Mouse (Mus musculus): ENCODE measurements around the gene Ccdc185. TPM values are rescaled to one million over a fixed set of nuclear protein-coding genes. Genes with fewer than 3 reads are reported as not detected.
A peak's percentile ranks its signal among the peaks of the same experiment; 100 is the strongest.

Gene Ccdc185
- polyA plus RNA-seq, 1 experiment from 2014 or later = not detected

- Histone ChIP-seq H3K4me3 (no peak overlapping the region), H3K9me3 (replicated peaks) (no peaks in the 10 kb centered on the region), H3K36me3 (no peaks in the 10 kb centered on the region), H3K4me1 (0 out of 2 replicates have a peak, but pooled peaks cover 3% of the 10 kb centered on the region), H3K27me3 (replicated peaks) (no peaks in the 10 kb centered on the region), H3K27ac (no peak overlapping the region), H3K9ac (no peak overlapping the region), H3K4me2 (no peak overlapping the region)
- 54% methylated on average over 10 of the region's 10 CpGs for WGBS (ENCODE audit: insufficient replicate concordance)
- ATAC-seq = no peak
These were observed 27.9 kb upstream of the Ccdc185 start for GRCm38 (mm10) chr1:182776749-182777410.

DNA sequence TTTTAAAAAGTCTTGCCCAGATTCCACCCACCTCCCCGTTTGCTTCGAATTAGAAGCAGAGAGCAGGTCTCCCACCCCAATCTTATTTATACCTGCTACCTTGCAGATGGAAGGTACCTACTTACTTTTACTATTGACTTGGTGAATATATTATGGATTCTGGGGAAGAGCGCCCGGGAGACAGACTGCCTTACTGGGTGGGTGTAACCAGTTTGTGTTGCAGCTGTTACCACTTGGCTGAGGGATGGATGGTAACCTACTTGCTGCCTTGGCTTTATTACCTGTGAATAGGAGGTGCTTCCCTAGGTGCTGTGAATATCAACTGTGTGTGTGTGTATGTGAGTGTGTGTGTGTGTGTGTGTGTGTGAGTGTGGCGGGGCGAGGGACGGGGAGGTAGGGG, 26.6 kb upstream of the Ccdc185 start:
- no peaks in the 10 kb centered on the region for H3K9me3 ChIP-seq (replicated peaks)
- H3K36me3 ChIP-seq = no peaks in the 10 kb centered on the region
- no peak overlapping the region for H3K27ac ChIP-seq
- 0 out of 2 replicates have a peak, but pooled peaks cover 3% of the 10 kb centered on the region for H3K4me1 ChIP-seq
- no peak overlapping the region for H3K9ac ChIP-seq
- no peak for ATAC-seq
- no peak overlapping the region for H3K4me3 ChIP-seq
- 80% methylated on average over 5 of the region's 7 CpGs for WGBS (ENCODE audit: insufficient replicate concordance)
- H3K4me2 ChIP-seq = no peak overlapping the region
- no peaks in the 10 kb centered on the region for H3K27me3 ChIP-seq (replicated peaks)

DNA sequence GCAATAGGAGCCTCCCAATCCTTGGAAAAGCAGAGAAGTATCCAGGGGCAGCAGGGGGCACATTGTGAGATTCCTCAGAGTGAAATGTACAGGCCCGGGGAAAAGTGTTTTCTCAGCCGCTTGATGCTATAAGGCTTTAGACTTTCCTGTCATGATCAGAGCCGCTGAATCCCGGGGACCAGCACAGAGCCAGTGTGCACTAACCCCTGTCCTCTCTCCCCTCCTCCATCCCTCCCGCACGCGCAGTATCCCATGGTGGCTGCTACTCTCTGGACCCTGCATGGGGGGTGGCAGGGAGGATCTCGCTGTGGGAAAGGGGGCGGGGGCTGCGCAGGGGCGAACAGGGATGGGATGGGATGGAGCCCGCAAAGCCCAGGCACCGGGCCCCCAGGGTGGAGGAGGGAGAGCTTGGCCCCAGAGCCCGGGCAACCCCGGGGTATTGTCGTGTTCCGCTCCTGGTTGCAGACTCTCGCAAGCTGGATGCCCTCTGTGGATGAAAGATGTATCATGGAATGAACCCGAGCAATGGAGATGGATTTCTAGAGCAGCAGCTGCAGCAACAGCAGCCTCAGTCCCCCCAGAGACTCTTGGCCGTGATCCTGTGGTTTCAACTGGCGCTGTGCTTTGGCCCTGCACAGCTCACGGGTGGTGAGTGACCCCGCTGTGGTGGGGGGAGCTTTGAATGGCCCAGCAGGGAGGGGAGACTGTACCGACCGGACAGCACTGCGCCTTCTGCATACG, 15.7 kb upstream of the Ccdc185 start:
- H3K4me1 ChIP-seq = peaks cover 15% of the 10 kb centered on the region; the same call in 1 of the 2 replicates
- peak overlapping the region; percentile 27; the same call in 1 of the 2 replicates for H3K9ac ChIP-seq
- peak overlapping the region; percentile 61 for H3K4me3 ChIP-seq
- H3K9me3 ChIP-seq (replicated peaks) = no peaks in the 10 kb centered on the region
- 5% methylated on average over 27 of the region's 27 CpGs for WGBS (ENCODE audit: insufficient replicate concordance)
- peaks cover 57% of the 10 kb centered on the region for H3K27me3 ChIP-seq (replicated peaks)
- H3K27ac ChIP-seq = no peak overlapping the region
- ATAC-seq = 0 out of 2 replicates have a peak, but pooled peaks have one; percentile 40
- H3K4me2 ChIP-seq = peak overlapping the region; percentile 75
- no peaks in the 10 kb centered on the region for H3K36me3 ChIP-seq

GRCm38 (mm10) chr1:182763716-182764461, 14.9 kb upstream of the Ccdc185 start, which contains the start of gene Susd4:
Gene Susd4 (plus strand): TSS chr1:182763860.
- peaks cover 15% of the 10 kb centered on the region; the same call in 1 of the 2 replicates for H3K4me1 ChIP-seq
- H3K27me3 ChIP-seq (replicated peaks) = peaks cover 57% of the 10 kb centered on the region
- peak within 1 kb of the TSS; percentile 31; the same call in 1 of the 2 replicates for H3K9ac ChIP-seq
- no peak within 1 kb of the TSS for H3K27ac ChIP-seq
- H3K4me2 ChIP-seq = peak within 1 kb of the TSS; percentile 75
- under 1% methylated on average over 90 of the region's 95 CpGs for WGBS (ENCODE audit: insufficient replicate concordance)
- H3K36me3 ChIP-seq = no peaks in the 10 kb centered on the region
- H3K9me3 ChIP-seq (replicated peaks) = no peaks in the 10 kb centered on the region
- H3K4me3 ChIP-seq = peak within 1 kb of the TSS; percentile 61
- peak; percentile 62 for ATAC-seq

- Histone ChIP-seq H3K9me3 (replicated peaks) (no peaks in the 10 kb centered on the region), H3K36me3 (no peaks in the 10 kb centered on the region), H3K4me1 (peaks cover 15% of the 10 kb centered on the region; the same call in 1 of the 2 replicates), H3K4me2 (peak overlapping the region; percentile 75), H3K4me3 (peak overlapping the region; percentile 61), H3K9ac (no peak overlapping the region), H3K27me3 (replicated peaks) (peaks cover 57% of the 10 kb centered on the region), H3K27ac (no peak overlapping the region)
- 0 out of 2 replicates have a peak, but pooled peaks have one; percentile 10 for ATAC-seq
- WGBS (ENCODE audit: insufficient replicate concordance) = 13% methylated on average over 17 of the region's 17 CpGs
These were observed 14.3 kb upstream of the Ccdc185 start for GRCm38 (mm10) chr1:182763191-182763715.

DNA sequence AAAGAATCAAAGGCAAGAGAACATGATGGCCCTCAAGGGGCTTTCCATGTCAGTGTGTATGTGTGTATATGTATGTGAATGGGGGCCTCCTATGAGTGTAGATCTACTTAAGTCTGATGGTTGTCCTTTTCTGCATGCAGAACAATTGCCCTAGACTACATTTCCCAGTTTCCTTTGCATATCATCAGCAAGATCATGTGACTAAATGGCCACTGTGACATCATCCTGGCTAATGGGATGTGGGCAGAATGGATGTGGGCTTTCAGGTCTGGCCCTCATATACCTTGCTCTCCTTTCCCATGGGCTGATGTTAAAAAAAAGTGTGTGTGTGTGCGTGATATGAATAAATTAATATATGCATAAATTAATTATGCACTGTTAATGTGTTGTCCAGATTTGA, 9.8 kb upstream of the Ccdc185 start:
- peaks cover 4% of the 10 kb centered on the region; the same call in 1 of the 2 replicates for H3K4me1 ChIP-seq
- no peak overlapping the region for H3K27ac ChIP-seq
- H3K9ac ChIP-seq = no peak overlapping the region
- no peaks in the 10 kb centered on the region for H3K36me3 ChIP-seq
- WGBS (ENCODE audit: insufficient replicate concordance) = 88% methylated on average over 1 of the region's 1 CpGs
- peaks cover 22% of the 10 kb centered on the region for H3K27me3 ChIP-seq (replicated peaks)
- no peaks in the 10 kb centered on the region for H3K9me3 ChIP-seq (replicated peaks)
- ATAC-seq = no peak
- no peak overlapping the region for H3K4me2 ChIP-seq
- H3K4me3 ChIP-seq = no peak overlapping the region

DNA sequence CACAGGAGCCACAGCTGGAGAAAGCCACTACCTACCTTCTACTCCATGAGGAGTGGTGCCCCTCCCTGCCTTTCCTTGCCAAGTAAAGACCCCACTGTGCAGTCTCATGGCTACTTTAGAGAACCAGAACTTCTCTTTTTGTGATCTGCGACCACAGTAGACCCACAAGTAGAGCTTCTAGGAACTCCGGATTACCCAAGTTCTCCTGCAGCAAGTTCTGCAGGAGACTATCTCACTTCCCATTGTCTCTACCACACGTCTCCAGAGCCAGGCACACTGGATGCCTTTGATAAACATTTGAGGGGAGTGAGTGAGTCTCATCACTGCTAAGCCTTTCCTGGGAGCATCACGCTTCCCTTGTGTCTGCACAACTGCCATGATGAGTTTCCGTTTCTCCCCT, 5.9 kb upstream of the Ccdc185 start:
- ATAC-seq = no peak

DNA sequence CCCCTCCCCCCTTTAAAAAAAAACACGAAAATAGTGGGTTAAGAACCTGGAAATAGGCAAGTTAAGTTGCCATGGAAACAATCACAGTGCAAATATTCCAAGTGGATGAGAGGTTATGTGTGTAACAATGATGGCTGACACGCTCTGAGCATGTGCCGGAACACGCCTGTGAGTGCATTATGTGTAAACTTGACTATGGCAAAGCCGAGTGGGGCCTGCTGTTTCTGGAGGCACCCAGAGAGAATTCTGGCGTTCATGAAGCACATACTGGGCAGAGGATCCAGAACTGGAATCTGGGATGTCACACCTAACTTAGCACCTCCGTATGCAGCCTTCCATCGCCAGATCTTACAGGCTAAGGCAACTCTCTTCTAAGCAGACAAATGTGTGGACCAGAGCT, 4.7 kb upstream of the Ccdc185 start:
- 63% methylated on average over 8 of the region's 8 CpGs for WGBS (ENCODE audit: insufficient replicate concordance)

More for the DNA sequence above, 5.9 kb upstream of the Ccdc185 start:
- WGBS (ENCODE audit: insufficient replicate concordance) = 23% methylated on average over 5 of the region's 5 CpGs
- no peak overlapping the region for H3K27ac ChIP-seq
- no peaks in the 10 kb centered on the region for H3K27me3 ChIP-seq (replicated peaks)
- H3K9me3 ChIP-seq (replicated peaks) = no peaks in the 10 kb centered on the region
- H3K36me3 ChIP-seq = no peaks in the 10 kb centered on the region
- H3K4me2 ChIP-seq = no peak overlapping the region
- H3K4me1 ChIP-seq = no peaks in the 10 kb centered on the region
- H3K4me3 ChIP-seq = no peak overlapping the region
- H3K9ac ChIP-seq = no peak overlapping the region

GRCm38 (mm10) chr1:182751301-182751700, 2.3 kb upstream of the Ccdc185 start:
- H3K4me2 ChIP-seq = no peak overlapping the region
- H3K4me3 ChIP-seq = no peak overlapping the region
- ATAC-seq = no peak
- H3K4me1 ChIP-seq = no peaks in the 10 kb centered on the region
- H3K36me3 ChIP-seq = no peaks in the 10 kb centered on the region
- no peaks in the 10 kb centered on the region; the same call in 1 of the 2 replicates for H3K27me3 ChIP-seq (replicated peaks)
- 73% methylated on average over 8 of the region's 8 CpGs for WGBS (ENCODE audit: insufficient replicate concordance)
- no peaks in the 10 kb centered on the region for H3K9me3 ChIP-seq (replicated peaks)
- no peak overlapping the region for H3K27ac ChIP-seq
- no peak overlapping the region for H3K9ac ChIP-seq

More for the DNA sequence above, 4.7 kb upstream of the Ccdc185 start:
- Histone ChIP-seq H3K9me3 (replicated peaks) (no peaks in the 10 kb centered on the region), H3K9ac (no peak overlapping the region), H3K27ac (no peak overlapping the region), H3K27me3 (replicated peaks) (no peaks in the 10 kb centered on the region), H3K36me3 (no peaks in the 10 kb centered on the region), H3K4me1 (no peaks in the 10 kb centered on the region), H3K4me2 (no peak overlapping the region), H3K4me3 (no peak overlapping the region)
- ATAC-seq = no peak

- H3K4me3 ChIP-seq = no peak overlapping the region
- no peaks in the 10 kb centered on the region for H3K4me1 ChIP-seq
- 65% methylated on average over 17 of the region's 17 CpGs for WGBS (ENCODE audit: insufficient replicate concordance)
- no peak overlapping the region for H3K4me2 ChIP-seq
- H3K27ac ChIP-seq = no peak overlapping the region
- ATAC-seq = no peak
- H3K9me3 ChIP-seq (replicated peaks) = no peaks in the 10 kb centered on the region
- no peaks in the 10 kb centered on the region for H3K36me3 ChIP-seq
- H3K9ac ChIP-seq = no peak overlapping the region
- no peaks in the 10 kb centered on the region; the same call in 1 of the 2 replicates for H3K27me3 ChIP-seq (replicated peaks)
These were observed 1.1 kb downstream of the Ccdc185 start for GRCm38 (mm10) chr1:182747834-182748233.

GRCm38 (mm10) chr1:182747081-182747480, 1.9 kb downstream of the Ccdc185 start:
- Histone ChIP-seq H3K9ac (no peak overlapping the region), H3K4me3 (no peak overlapping the region), H3K27ac (no peak overlapping the region), H3K27me3 (replicated peaks) (no peaks in the 10 kb centered on the region; the same call in 1 of the 2 replicates), H3K9me3 (replicated peaks) (no peaks in the 10 kb centered on the region), H3K4me2 (no peak overlapping the region), H3K36me3 (no peaks in the 10 kb centered on the region), H3K4me1 (no peaks in the 10 kb centered on the region)
- no peak for ATAC-seq
- WGBS (ENCODE audit: insufficient replicate concordance) = 79% methylated on average over 9 of the region's 9 CpGs

Measured in liver, embryonic 12.5 days (tissue).